Mouse (Mus musculus): ENCODE results near the gene Zdhhc4.

Gene Zdhhc4

DNA sequence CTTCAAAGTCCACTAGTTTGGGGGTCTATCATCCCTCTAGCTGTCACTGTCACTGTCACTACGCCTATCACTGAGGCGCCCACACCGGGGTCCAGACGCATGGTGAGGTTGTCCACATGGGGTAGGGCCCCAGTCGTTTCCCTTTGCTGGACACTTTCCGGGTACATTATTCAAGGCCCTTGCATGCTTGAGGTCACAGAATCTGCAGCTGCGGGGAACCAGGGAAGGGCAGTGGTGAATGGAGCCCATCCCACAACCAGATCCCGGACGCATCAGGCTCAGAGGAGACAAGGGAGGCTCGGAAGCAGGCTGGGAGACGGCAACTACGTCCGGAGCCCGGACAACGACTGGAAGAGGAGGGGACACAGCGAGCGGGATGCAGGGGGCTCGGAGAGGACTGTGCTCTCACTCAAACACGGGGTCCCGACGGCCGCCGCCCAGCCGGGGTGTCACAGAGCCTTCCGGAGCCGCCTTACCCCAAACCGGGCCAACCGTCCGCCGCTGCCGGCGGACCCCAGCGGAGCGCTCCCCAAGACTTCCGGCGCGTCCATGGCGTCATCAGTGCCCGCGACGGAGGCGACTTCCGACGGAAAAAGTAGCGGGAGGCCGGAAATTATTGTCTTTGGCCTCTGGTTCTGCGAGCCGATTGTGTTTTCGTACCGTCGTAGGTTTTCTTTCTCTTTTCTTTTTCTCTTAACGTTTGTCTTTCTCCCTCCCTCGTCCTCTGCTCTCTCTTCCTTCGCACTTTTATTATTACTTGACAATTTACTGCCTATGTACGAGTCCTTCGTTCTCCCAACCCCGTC is at the start of gene Zdhhc4:
TSS of gene Zdhhc4 (minus strand) at position 567 of the 806 bp plus-strand sequence.
- DNase-seq (ENCODE audit: low spot score) = peak; percentile 76

GRCm38 (mm10) chr5:143376156-143376555 is 47.1 kb upstream of the Zdhhc4 start:
- DNase-seq (ENCODE audit: low spot score) = no peak

DNA sequence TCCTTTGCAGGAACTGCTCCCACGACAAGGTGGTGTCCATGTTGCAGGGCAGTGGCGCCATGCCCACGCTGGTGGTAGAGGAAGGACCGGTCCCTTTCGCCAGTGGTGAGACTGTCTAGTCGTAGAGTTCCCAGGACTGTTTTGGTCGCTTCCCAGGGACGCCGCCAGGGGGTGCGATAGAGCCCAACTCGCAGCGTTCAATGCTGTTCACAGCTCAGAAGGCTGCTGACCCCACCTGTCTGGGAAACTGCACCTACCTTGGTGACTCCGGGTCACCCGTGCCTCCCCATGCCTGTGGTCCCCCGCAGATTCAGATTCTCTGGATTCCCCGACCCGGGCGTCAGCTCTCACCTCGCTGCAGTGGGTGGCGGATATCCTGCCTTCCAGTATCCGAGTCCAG is 46.2 kb upstream of the Zdhhc4 start:
- no peak for DNase-seq (ENCODE audit: low spot score)

DNA sequence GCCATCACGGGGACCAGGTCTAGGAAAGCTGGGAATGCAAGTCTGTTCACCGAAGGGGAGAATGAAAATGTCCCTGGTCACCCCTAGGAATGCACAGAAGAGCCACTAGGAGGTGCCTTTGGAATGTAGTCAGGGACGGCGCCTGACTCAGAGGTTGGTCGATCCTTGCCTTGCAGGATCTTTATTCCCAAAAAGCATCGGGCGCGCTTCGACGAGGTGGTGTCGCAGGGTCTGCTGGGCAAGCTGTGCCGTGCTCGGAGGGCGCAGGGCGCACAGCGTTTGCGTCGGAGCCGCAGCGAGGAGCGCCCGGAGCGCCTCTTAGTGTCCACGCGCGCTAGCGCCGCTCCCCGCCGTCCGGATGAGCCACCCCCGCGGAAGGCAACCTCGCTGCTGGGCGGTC is 43.8 kb upstream of the Zdhhc4 start:
- DNase-seq (ENCODE audit: low spot score) = no peak

DNA sequence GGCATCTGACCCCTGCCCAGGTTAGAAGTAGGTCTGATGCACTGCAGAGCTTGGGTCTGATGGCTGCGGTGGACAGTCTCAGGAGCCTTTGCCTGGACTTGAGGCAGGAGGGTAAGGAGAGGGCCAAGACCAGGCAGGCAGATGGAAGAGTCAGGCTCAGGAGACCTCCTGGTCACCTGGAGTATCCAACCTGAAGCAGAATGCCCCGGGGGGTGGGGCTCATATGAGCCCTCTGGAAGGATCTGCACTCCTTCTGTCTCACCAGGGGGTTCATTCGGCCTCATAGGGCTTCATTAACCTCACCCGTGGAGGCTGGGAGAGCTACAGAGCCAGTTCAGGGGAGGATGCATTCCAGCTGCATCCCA is 42.1 kb upstream of the Zdhhc4 start:
- no peak for DNase-seq (ENCODE audit: low spot score)

DNA sequence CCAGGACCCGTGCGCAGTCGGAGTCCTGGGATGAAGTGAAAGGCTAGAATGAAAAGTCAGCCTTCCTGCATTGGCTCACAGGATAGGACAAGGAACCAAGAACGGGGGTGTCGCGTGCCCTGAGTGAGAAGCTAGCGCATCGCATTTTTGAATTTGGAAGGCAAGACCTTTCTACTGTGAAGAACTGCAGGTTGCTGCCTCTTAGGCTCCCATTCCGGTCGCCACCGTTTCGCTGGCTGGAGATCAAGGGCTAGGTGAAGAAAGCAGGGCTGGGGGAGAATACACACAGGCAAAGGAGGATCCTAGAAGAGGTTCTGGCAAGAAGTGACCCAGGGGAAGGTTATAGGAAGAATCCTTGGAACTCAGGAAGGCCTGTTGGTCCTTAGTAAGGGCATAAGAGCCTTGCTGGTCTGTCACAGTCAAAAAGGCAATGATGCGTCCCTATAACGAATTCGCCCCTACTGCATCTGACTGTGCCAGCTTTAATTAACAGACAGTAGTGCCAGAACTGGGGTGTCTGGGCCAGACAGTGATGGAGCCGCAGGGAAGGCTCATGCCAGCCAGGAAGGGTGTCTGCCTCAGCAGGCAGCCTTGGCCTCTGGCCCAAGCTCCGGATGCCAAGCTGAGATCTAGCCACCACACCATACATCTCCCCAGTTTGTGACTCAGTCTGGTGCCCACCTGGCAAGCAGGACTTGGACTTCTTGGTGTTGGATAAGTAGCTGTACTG is 41.5 kb upstream of the Zdhhc4 start:
- no peak for DNase-seq (ENCODE audit: low spot score)

DNA sequence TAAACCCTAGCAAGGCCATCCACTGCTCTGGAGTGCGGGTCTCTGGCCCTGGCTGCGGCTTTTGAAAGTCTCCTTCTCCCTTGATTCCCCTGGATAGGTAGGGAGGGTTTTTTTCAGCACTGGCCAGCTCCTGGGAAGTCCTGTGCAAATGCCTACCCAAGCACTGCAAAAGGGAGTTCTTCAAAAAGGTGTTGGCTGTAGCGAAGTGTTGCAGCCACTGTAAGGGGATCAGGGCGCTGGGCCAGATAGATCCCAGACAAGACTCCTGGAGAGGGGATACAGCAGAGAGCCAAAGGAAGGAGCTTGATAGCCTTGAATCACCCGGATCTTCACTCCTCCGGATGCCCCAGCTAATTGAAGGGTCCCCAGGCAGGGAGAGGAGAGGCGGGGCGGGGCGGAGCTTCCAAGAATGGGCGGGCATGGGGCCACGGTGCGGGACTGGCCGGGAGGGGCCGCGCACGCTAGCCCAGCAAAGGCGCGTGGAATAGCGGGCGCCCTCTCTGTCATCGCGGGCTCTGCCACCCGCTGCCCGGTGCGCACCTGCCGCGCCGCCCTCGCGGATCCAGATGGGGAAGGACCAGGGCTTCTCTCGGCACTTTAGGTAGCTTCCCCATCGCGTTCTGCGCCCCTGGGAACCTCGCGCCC is 40.7 kb upstream of the Zdhhc4 start:
- DNase-seq (ENCODE audit: low spot score) = no peak

GRCm38 (mm10) chr5:143367931-143368330 is 38.9 kb upstream of the Zdhhc4 start:
- no peak for DNase-seq (ENCODE audit: low spot score)

DNA sequence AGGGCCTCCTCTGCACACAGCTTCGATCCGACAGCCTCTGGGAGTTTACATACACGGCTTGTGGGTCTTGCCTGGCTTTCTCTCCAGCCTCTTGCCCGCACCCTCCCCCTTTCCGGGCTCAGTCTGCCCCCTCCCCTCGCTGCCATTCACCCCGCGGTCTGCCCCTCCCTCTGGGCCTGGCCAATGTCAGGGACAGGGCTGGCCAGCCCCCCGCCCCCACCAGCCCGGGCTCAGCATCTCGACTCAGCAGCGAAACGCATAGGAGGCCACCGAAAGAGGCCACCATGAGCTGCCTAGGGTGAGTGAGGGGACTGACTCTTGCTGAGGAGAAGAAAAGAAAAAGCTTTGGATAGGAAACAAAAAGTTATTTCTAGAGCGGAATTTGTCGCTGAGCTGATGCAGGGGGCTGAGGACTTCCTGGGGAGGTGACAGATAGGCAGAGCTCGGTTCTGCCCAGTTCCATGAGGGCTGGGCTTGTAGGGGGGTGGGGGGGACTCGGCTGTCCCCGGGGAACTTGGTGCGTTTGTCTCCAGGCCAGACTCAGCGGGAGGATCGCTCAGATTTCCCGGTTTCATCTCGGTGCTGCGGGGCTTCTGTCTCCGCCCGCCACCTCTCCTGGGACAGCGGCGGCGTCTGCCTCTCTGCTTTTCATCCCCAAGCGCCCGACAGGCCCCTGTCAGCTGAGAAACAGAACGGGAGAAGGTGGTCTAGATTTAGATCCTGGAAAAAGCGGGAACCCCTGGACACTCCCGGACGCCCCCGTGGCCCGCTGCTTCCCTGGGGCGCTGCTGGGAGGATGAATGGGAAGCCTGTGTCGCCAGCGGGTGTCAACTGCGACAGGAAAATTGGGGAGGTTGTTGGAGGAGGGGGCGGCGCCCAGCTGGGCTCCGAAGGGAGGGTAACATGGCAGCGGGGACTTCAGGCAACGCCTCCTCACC is 34.9 kb upstream of the Zdhhc4 start:
- no peak for DNase-seq (ENCODE audit: low spot score)

DNA sequence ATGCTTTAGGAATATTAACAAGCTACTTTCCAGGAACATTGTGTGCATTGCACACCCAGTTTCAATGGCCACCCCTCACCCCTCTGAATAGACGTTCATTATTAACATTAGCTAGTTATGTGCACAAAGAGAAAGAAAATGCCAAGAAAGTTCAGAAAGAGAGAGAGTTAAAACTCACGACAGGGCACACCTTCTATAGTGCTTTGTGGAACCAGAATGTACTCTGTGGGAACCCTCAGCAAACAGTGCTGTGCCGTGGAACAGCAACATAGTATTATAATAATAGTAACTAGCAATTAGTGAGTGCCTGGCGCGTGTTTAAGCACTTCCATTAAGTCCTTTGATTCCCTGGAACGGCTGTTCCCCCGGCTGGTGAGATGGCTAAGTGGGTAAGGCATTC is 32.4 kb upstream of the Zdhhc4 start:
- no peak for DNase-seq (ENCODE audit: low spot score)

- no peak for DNase-seq (ENCODE audit: low spot score)
These were observed 30.9 kb upstream of the Zdhhc4 start for GRCm38 (mm10) chr5:143360000-143360399.

DNA sequence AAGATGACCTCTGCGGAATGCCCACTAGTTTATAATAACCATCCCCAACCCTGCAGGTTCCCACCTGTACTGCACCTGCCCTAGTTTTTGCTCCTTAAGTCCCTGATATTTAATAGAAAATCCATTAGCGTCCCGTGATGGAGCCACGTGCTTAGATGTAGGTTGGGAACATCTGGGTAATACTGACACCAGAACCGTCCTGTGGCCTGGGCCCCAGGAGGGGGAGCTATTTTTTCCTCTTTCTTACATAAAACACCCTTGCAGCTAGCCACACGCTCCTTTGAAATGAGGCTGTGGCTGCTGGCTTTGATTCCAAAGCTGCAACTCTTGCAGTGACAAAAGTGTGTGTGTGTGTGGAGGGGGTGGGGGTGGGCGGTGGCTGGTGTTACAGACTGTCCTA is 30.2 kb upstream of the Zdhhc4 start:
- DNase-seq (ENCODE audit: low spot score) = no peak

GRCm38 (mm10) chr5:143357564-143357963 is 28.5 kb upstream of the Zdhhc4 start:
- no peak for DNase-seq (ENCODE audit: low spot score)

GRCm38 (mm10) chr5:143356686-143357388 is 27.8 kb upstream of the Zdhhc4 start, which contains the start of gene Grid2ip:
Gene Grid2ip, plus strand, starts transcription at chr5:143357338.
- no peak for DNase-seq (ENCODE audit: low spot score)

GRCm38 (mm10) chr5:143356017-143356416 is 27.0 kb upstream of the Zdhhc4 start:
- DNase-seq (ENCODE audit: low spot score) = no peak

DNA sequence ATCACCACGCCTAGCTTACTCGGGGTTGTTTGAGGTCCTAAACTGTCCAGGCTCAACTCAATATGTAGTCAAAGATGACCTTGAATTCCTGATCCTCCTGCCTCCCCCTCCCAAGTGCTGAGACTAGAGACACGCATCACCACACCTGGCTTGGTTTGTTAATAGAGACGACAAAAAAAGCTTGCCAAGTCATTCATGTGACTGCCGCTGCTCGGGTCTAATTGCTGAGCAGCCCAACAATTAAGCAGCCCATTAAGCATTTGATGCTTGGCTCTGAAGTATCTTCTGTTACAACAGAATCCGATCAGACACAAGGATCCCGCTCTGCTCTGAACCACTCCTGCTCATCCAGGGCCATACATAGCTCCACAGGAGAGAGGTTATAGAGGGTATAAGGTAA is 17.3 kb upstream of the Zdhhc4 start:
- no peak for DNase-seq (ENCODE audit: low spot score)

DNA sequence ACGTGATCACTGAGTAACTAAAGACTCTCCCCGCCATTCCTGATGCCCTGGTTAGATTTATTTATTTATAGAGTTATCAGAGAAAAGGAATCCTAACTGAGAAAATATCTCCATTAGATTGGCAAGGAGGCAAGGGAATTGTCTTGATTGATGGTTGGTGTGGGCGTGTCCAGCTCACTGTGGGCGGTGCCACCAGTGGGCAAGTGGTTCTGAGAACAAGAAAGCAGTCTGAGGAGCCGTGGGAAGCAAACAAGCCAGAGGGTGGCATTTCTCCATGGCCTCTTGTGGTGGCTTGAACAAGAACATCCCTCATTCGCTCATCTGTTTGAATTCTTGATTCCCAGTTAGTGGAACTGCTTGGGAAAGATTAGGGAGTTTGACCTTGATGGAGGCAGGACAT is 10.5 kb upstream of the Zdhhc4 start:
- DNase-seq (ENCODE audit: low spot score) = no peak

GRCm38 (mm10) chr5:143336559-143336958 is 7.5 kb upstream of the Zdhhc4 start:
- DNase-seq (ENCODE audit: low spot score) = no peak

- DNase-seq (ENCODE audit: low spot score) = no peak
These were observed 6.0 kb upstream of the Zdhhc4 start for GRCm38 (mm10) chr5:143335089-143335460.

DNA sequence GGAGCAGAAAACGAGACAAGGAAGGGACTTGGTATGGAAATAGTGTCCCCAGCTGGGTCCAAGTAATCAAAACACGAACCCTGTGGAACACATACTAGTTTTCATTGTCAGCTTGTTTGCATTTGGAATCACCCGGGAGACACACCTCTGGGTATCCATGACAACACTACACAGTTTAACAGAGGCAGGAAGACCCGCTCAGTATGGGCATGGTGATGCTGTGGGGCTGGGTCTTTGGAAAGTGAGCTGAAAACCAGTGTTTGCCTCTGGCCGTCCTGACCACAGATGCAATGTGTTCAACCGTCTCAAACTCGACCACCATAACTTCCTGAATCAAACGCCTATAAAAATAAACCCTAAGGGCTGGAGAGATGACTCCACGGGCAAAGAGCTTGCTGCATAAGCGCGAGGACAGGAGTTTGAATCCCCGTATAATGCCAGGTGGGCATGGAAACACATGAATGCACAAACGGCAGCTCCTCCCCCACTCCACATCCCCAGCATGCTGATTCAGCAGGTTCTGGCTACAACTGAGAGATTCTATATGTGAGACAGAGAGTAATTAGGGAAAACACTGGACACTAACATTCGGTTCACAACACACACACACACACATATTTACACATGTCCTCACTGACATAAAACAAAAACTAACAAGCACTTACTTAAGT is 5.5 kb upstream of the Zdhhc4 start:
- no peak for DNase-seq (ENCODE audit: low spot score)

- no peak for DNase-seq (ENCODE audit: low spot score)
These were observed 4.8 kb upstream of the Zdhhc4 start for GRCm38 (mm10) chr5:143333872-143334271.

Data from urinary bladder, postnatal 10 days (tissue).